Mouse (Mus musculus): ENCODE data around the gene Uhrf1.

DNA sequence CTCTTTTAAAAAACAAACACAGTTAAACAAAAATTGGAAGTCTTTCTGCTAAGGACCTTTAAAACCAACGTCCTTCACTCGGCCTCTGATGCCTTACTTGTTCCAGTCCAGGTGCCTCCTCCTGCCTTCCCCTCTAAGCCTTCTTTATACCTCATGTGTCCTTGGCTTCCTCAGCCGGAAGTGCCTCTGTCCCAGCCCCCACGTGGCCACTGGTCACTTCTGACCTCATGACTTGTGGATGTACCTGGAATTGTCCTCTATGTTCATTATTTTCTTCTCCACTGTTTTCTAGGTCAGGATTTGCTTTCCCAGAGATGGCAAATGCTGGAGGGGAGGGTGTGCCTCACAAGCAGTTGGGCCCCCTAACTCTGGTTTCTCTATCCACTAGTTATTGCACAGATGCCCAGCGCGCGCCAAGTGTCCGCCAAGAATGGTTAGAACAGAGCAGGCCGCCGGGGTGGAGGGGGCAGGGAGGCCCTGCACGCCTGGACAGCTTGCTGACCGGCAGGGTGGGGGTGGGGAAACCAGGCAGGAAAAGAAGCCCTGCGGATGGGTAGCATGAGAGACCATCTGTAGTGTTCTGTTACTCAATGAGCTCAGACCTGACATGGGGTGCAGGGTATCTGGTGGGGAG, 641 bp upstream of the Uhrf1 start:
- no peak for TF ChIP-seq GATA1 (IDR thresholded peaks at IDR 0.05; ENCODE audit: borderline replicate concordance, low read length)
- TF ChIP-seq FLI1 (IDR thresholded peaks at IDR 0.05; ENCODE audit: low read length) = no peak
